Mouse (Mus musculus) Patski (cell line): ENCODE measurements at regions not wholly inside any gene's neighbourhood (a gene's known extent, or its start where the extent isn't known, plus 50 kb on each side); places are given as distances from the start of the nearest gene placed in this dataset.

Experiments used
- ATAC-seq: fragments of 100-300 bp; one replicate; pipeline ENCODE4 v1.8.0; 2021
- CTCF ChIA-PET: fragments of 350-600 bp; sonication (Branson Sonifier 250); formaldehyde crosslinking; loops from one replicate; lab custom pipeline; 2022; ENCODE audit warnings: inconsistent platforms; lab: Charles Lee
- POLR2A ChIA-PET: fragments of 350-600 bp; sonication (Branson Sonifier 250); formaldehyde crosslinking; loops from one replicate; lab custom pipeline; 2022; ENCODE audit warnings: antibody characterized with exemption, inconsistent platforms; lab: Charles Lee
- DNase-seq: peaks from one replicate; pipeline ENCODE4 v3.0.0-alpha.2; 2011; ENCODE audit warnings: low read depth, low spot score
- H3K27me3 ChIP-seq: fragments of 371-371 bp; one replicate; pipeline ENCODE4 v1.5.1; 2021
- CTCF ChIP-seq: fragments of 100-300 bp; IDR thresholded peaks from one replicate; pipeline ENCODE4 v1.5.1; 2021
- in situ Hi-C: fragments of 300-500 bp; cut with MboI; formaldehyde crosslinking; loops from 3 replicates; pipeline ENCODE4 v1.11.1; 2018; ENCODE audit warnings: low pct_unique_long_range_greater_than_20kb, mixed read lengths

- DNase-seq: no peak
- no peak for TF ChIP-seq CTCF
- H3K27me3 ChIP-seq: no peaks in the 10 kb centered on the region
- CTCF ChIA-PET: no interaction called here
- in situ Hi-C loops: loop anchor here (10.0 kb wide), 1 partner anchor 309 kb away; no protein-coding TSS in a partner anchor
- no peak for ATAC-seq
- POLR2A ChIA-PET: no interaction called here
Measured at GRCm38 (mm10) chr9:23024061-23024460, 198.8 kb upstream of the Bmper start.

DNA sequence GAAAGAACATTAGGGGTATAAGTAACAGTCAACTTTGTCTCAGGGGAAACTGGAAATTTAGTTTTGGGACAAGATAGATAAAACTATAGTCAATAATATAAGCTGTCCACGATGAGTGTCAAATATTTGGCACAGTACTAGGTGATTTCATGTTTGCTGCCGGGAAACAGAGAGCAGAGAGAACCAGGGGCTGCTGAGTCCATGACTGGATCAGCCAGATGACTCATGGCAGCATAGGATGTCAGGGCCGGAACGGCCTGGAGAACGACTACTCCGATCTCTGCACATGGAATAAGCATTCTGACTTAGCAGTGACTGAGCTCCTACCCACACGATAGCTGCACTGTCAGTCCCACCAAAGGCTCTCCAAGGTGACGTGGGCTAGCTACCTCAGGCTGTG lies 197.6 kb upstream of the Bmper start:
- CTCF ChIA-PET: interaction anchor here (1.0 kb wide), 1 partner anchor 194 kb away, joined by 3 read pairs; no protein-coding TSS in a partner anchor
- POLR2A ChIA-PET: interaction anchor here (1.2 kb wide), 1 partner anchor 38 kb away, joined by 3 read pairs; no protein-coding TSS in a partner anchor
- no peak for TF ChIP-seq CTCF
- in situ Hi-C loops: loop anchor here (5.0 to 10.0 kb wide), 2 partner anchors 187 to 310 kb away; no protein-coding TSS in a partner anchor
- H3K27me3 ChIP-seq: no peaks in the 10 kb centered on the region
- no peak for DNase-seq
- ATAC-seq: no peak

- in situ Hi-C loops: loop anchor here (5.0 to 10.0 kb wide), 2 partner anchors 185 to 313 kb away; no protein-coding TSS in a partner anchor
- peak; percentile 32 for ATAC-seq
- CTCF ChIA-PET: interaction anchor here (1.1 to 1.6 kb wide), 4 partner anchors 9 to 245 kb away, joined by 3 to 6 read pairs (median 4); no protein-coding TSS in a partner anchor
Measured at GRCm38 (mm10) chr9:23027377-23028313, 195.2 kb upstream of the Bmper start.

GRCm38 (mm10) chr9:23029421-23029820 lies 193.5 kb upstream of the Bmper start:
- POLR2A ChIA-PET: interaction anchor here (0.6 kb wide), 1 partner anchor 322 kb away, joined by 5 read pairs; no protein-coding TSS in a partner anchor
- CTCF ChIA-PET: interaction anchor here (1.1 to 1.2 kb wide), 2 partner anchors 24 to 83 kb away, joined by 3 read pairs; no protein-coding TSS in a partner anchor
- no peak for TF ChIP-seq CTCF
- no peak for ATAC-seq
- H3K27me3 ChIP-seq: no peaks in the 10 kb centered on the region
- no peak for DNase-seq
- in situ Hi-C loops: loop anchor here (5.0 to 10.0 kb wide), 2 partner anchors 183 to 315 kb away; no protein-coding TSS in a partner anchor

More at GRCm38 (mm10) chr9:23027377-23028313, 195.2 kb upstream of the Bmper start:
- POLR2A ChIA-PET: no interaction called here
- H3K27me3 ChIP-seq: no peaks in the 10 kb centered on the region
- no peak for DNase-seq
- TF ChIP-seq CTCF: peak; percentile 83

DNA sequence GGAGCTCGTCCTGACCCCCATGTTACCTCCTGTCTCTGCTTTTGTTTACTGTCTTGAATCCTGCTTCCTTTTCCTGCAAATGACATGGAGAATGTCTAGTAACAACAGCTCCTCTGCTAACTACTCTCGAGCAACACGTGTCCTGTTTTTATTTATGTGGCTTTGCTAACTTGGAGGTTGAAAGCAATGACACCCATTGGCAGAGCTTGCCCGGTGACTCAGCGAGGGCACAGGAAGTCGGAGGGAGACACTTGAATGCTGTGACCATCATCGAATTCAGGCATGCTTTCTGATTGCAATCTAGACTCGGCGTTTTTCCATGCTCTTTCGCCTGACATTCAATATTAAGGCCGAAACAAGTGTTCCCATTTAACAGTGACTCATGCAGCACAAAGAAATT lies 192.7 kb upstream of the Bmper start:
- no peak for TF ChIP-seq CTCF
- in situ Hi-C loops: no loop called here
- no peak for ATAC-seq
- no peak for DNase-seq
- ChIA-PET POLR2A (interaction anchor here (0.5 kb wide), 1 partner anchor 97 kb away, joined by 5 read pairs; no protein-coding TSS in a partner anchor), CTCF (interaction anchor here (1.1 to 1.2 kb wide), 2 partner anchors 25 to 82 kb away, joined by 3 read pairs; no protein-coding TSS in a partner anchor)
- no peaks in the 10 kb centered on the region for H3K27me3 ChIP-seq

- H3K27me3 ChIP-seq: no peaks in the 10 kb centered on the region
- no peak for DNase-seq
- POLR2A ChIA-PET: interaction anchor here (0.5 kb wide), 1 partner anchor 97 kb away, joined by 5 read pairs; no protein-coding TSS in a partner anchor
- TF ChIP-seq CTCF: no peak
- in situ Hi-C loops: no loop called here
- peak; percentile 31 for ATAC-seq
- CTCF ChIA-PET: interaction anchor here (1.1 to 1.2 kb wide), 2 partner anchors 25 to 82 kb away, joined by 3 read pairs; no protein-coding TSS in a partner anchor
Measured at GRCm38 (mm10) chr9:23030546-23030945, 192.3 kb upstream of the Bmper start.

GRCm38 (mm10) chr9:23031916-23032315 lies 191.0 kb upstream of the Bmper start:
- CTCF ChIA-PET: interaction anchor here (1.3 kb wide), 1 partner anchor 148 kb away, joined by 3 read pairs; no protein-coding TSS in a partner anchor
- ATAC-seq (no peak), DNase-seq (no peak)
- in situ Hi-C loops: no loop called here
- TF ChIP-seq CTCF: no peak
- no peaks in the 10 kb centered on the region for H3K27me3 ChIP-seq
- POLR2A ChIA-PET: no interaction called here

- in situ Hi-C loops: no loop called here
- peaks cover 4% of the 10 kb centered on the region for H3K27me3 ChIP-seq
- TF ChIP-seq CTCF: no peak
Measured at GRCm38 (mm10) chr9:23035306-23035705, 187.6 kb upstream of the Bmper start.

GRCm38 (mm10) chr9:23035901-23036610 lies 186.8 kb upstream of the Bmper start:
- DNase-seq (no peak), ATAC-seq (no peak)
- H3K27me3 ChIP-seq: peaks cover 4% of the 10 kb centered on the region
- no peak for TF ChIP-seq CTCF
- POLR2A ChIA-PET: no interaction called here
- CTCF ChIA-PET: no interaction called here
- in situ Hi-C loops: no loop called here

More at GRCm38 (mm10) chr9:23035306-23035705, 187.6 kb upstream of the Bmper start:
- DNase-seq (no peak), ATAC-seq (no peak)
- CTCF ChIA-PET: no interaction called here
- POLR2A ChIA-PET: no interaction called here

DNA sequence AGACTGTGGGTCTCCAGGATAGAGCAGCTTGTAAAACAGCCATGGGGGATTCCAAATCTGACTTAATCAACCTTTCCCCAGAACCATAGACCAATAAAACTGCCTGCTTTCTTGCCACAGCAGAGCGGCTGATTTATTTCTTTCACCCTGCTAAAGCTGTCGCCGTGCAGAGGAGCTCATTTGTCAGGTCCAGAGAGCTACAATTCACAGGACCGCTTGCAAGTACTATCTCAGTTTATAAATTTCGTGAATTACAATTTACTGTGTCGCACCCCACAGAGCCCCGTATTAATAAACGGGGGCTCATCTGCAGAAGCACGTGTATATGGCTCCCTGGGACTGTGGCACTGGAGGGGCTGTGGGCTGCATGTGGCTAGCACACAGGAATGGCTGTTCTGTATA lies 185.4 kb upstream of the Bmper start:
- H3K27me3 ChIP-seq: peaks cover 4% of the 10 kb centered on the region
- no peak for DNase-seq
- POLR2A ChIA-PET: no interaction called here
- CTCF ChIA-PET: no interaction called here
- no peak for ATAC-seq
- in situ Hi-C loops: no loop called here
- TF ChIP-seq CTCF: no peak
